Mouse (Mus musculus): ENCODE data around the gene Cdyl2. TPM values are rescaled to one million over a fixed set of nuclear protein-coding genes. Genes with fewer than 3 reads are reported as not detected.

Cdyl2 gene
- polyA plus RNA-seq (2014; fragmentation: Illumina TruSeq; extraction: RNeasy Lipid Tissue Mini Kit (QIAGEN cat#74804); ENCODE audit: insufficient read depth, low read depth, low replicate concordance) = 1.3 TPM

DNA sequence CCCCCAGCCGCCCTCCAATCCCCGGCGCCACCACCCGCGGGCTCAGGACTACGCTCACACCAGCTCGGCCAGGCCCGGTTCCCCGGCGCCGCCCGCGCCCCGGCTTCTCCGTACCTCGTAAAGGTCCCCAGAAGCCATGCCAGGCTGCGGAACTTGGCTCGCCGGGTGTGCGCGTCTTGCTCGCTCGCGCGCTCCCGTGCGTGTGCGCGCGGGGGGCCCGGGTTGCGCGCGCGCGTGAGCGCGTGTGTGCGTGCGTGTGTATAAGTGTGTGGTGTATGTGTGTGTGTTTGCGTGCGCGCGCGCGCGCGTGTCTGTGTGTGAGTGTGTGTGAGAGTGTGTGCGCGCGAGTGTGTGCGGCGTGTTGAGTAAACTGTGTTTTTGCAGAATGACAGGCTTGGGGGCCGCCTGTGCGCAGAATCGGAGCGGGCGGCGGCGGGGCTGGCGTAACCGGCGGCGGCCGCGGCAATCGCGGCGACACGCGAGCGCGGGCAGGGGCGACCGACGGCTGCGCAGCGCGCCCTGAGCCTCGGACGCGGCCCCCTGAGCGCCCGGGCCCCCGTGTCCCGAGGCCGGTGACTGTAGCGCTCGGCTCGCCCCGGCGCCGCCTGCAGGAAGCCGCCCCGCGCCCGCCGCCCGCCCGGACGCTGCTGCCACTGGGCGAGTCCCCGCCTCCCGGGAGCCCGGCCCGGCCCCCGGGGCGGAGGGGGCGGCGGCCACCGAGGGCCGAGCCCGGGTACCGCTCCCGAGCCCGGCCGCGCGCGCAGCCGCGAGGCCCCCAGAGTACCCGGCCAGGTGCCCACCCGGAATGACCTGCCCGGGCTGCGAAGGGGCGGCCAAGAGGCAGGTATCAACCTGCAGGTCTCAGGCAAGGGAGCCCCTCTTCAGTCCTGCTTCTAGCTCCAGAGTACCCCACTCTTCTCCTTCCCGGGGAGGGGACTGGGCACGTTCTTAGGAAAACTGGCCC lies at the start of gene Cdyl2:
Gene Cdyl2 (minus strand): TSS at position 308 of the 964 bp plus-strand sequence.

Other genes starting within 250 kb of the Cdyl2 start
- 177 TPM for gene Dynlrb2, start 228.0 kb downstream of the Cdyl2 start, polyA plus RNA-seq (2014; fragmentation: Illumina TruSeq; extraction: RNeasy Lipid Tissue Mini Kit (QIAGEN cat#74804); ENCODE audit: insufficient read depth, low read depth, low replicate concordance)
- 19.2 TPM for gene Cmc2, start 188.5 kb upstream of the Cdyl2 start, polyA plus RNA-seq (2014; fragmentation: Illumina TruSeq; extraction: RNeasy Lipid Tissue Mini Kit (QIAGEN cat#74804); ENCODE audit: insufficient read depth, low read depth, low replicate concordance)
- gene Cenpn, start 188.7 kb upstream of the Cdyl2 start, polyA plus RNA-seq (2014; fragmentation: Illumina TruSeq; extraction: RNeasy Lipid Tissue Mini Kit (QIAGEN cat#74804); ENCODE audit: insufficient read depth, low read depth, low replicate concordance) = 0.79 TPM
- gene Atmin, start 210.4 kb upstream of the Cdyl2 start, polyA plus RNA-seq (2014; fragmentation: Illumina TruSeq; extraction: RNeasy Lipid Tissue Mini Kit (QIAGEN cat#74804); ENCODE audit: insufficient read depth, low read depth, low replicate concordance) = 7.1 TPM
- gene 1700030J22Rik, start 246.0 kb upstream of the Cdyl2 start, polyA plus RNA-seq (2014; fragmentation: Illumina TruSeq; extraction: RNeasy Lipid Tissue Mini Kit (QIAGEN cat#74804); ENCODE audit: insufficient read depth, low read depth, low replicate concordance) = 1.1 TPM